9 mouse cellular contexts compared by ENCODE assay signal in genomic region chr15:99501292-99502260, GRCm38 (mm10). TPM values are rescaled to one million over a fixed set of nuclear protein-coding genes. Genes with fewer than 3 reads are reported as not detected.
DNase-seq lines count a peak whose midpoint lies in the region; ATAC-seq lines count a peak whose summit lies in the region.
"Had no signal": no experiment of that assay in that cellular context is flagged by ENCODE, and none has a peak within 500 bp of the region (broad histone marks: within the 10 kb centered on the region; RNA-seq: fewer than 3 reads in every experiment).

No protein-coding gene starts in this region.

- 37% methylated on average over 20 of the region's 20 CpGs for WGBS in kidney, embryonic 14.5 days
- WGBS in hindbrain, embryonic 11.5 days = 65% methylated on average over 20 of the region's 20 CpGs
- 72% methylated on average over 20 of the region's 20 CpGs for WGBS in limb, embryonic 10.5 days

- H3K4me2 ChIP-seq in kidney, embryonic 14.5 days (replicated peaks; ENCODE audit: low read depth, low read length) = no peak overlapping the region
- no peak overlapping the region for H3K4me2 ChIP-seq in hindbrain, embryonic 11.5 days (replicated peaks; ENCODE audit: low read depth, low read length)

- peak overlapping the region; percentile 65 for H3K27ac ChIP-seq in kidney, embryonic 14.5 days (ENCODE audit: low read depth, low read length)
- peak overlapping the region; percentile 78 for H3K27ac ChIP-seq in hindbrain, embryonic 11.5 days (ENCODE audit: low read depth, low read length)
- peak overlapping the region; percentile 38; the same call in 1 of the 2 replicates for H3K27ac ChIP-seq in limb, embryonic 10.5 days

- H3K27me3 ChIP-seq in kidney, embryonic 14.5 days (ENCODE audit: control insufficient read depth, insufficient read depth, low read length) = no peaks in the 10 kb centered on the region
- no peaks in the 10 kb centered on the region for H3K27me3 ChIP-seq in hindbrain, embryonic 11.5 days (ENCODE audit: control insufficient read depth, insufficient read depth, low read length)
- peaks cover 50% of the 10 kb centered on the region for H3K27me3 ChIP-seq in limb, embryonic 10.5 days (ENCODE audit: low read depth, poor library complexity, severe bottlenecking)

- H3K9me3 ChIP-seq in kidney, embryonic 14.5 days (ENCODE audit: control insufficient read depth, low read length) = no peaks in the 10 kb centered on the region
- no peaks in the 10 kb centered on the region for H3K9me3 ChIP-seq in hindbrain, embryonic 11.5 days (ENCODE audit: control insufficient read depth, low read length)
- H3K9me3 ChIP-seq in limb, embryonic 10.5 days (replicated peaks) = no peaks in the 10 kb centered on the region

- no peaks in the 10 kb centered on the region for H3K36me3 ChIP-seq in kidney, embryonic 14.5 days (ENCODE audit: control insufficient read depth, insufficient read depth, low read length)
- no peaks in the 10 kb centered on the region for H3K36me3 ChIP-seq in hindbrain, embryonic 11.5 days (ENCODE audit: control insufficient read depth, insufficient read depth, low read length)
- no peaks in the 10 kb centered on the region for H3K36me3 ChIP-seq in limb, embryonic 10.5 days

- peak; percentile 3; the same call in 1 of the 2 replicates for ATAC-seq in kidney, embryonic 14.5 days (ENCODE audit: low FRiP score, low TSS enrichment)
- ATAC-seq in hindbrain, embryonic 11.5 days (ENCODE audit: low FRiP score) = peak; percentile 25; the same call in 1 of the 2 replicates

- H3K4me1 ChIP-seq in kidney, embryonic 14.5 days (ENCODE audit: control insufficient read depth, insufficient read depth, low read length) = peaks cover 74% of the 10 kb centered on the region
- H3K4me1 ChIP-seq in hindbrain, embryonic 11.5 days (replicated peaks; ENCODE audit: control insufficient read depth, insufficient read depth, low read length) = 0 out of 2 replicates have a peak, but pooled peaks cover 4% of the 10 kb centered on the region
- peaks cover 52% of the 10 kb centered on the region for H3K4me1 ChIP-seq in limb, embryonic 10.5 days

- DNase-seq in kidney, adult 8-10 months = no peak
- DNase-seq in cerebellum, adult 8-10 months = peak; percentile 52
- no peak for DNase-seq in hindbrain, embryonic 11.5 days (ENCODE audit: low spot score)
- DNase-seq in limb, embryonic 10.5 days (ENCODE audit: low spot score) = peak; percentile 44
- peak; percentile 52 for DNase-seq in telencephalon, adult 2 months (ENCODE audit: low read depth, low spot score)
- DNase-seq in urinary bladder, adult 2 months (ENCODE audit: low spot score) = no peak
- no peak for DNase-seq in urinary bladder, postnatal 25 days (ENCODE audit: low spot score)

- no peak overlapping the region for H3K4me3 ChIP-seq in kidney, embryonic 14.5 days (ENCODE audit: low read length)
- H3K4me3 ChIP-seq in hindbrain, embryonic 11.5 days (ENCODE audit: low read depth, low read length) = no peak overlapping the region
- no peak overlapping the region for H3K4me3 ChIP-seq in limb, embryonic 10.5 days
- H3K4me3 ChIP-seq: erythroblast, embryonic 14.5 days had no signal

- peak overlapping the region; percentile 4; the same call in 1 of the 2 replicates for H3K9ac ChIP-seq in kidney, embryonic 14.5 days (ENCODE audit: low read depth, low read length)
- no peak overlapping the region for H3K9ac ChIP-seq in hindbrain, embryonic 11.5 days (ENCODE audit: low read depth, low read length)

RNA-seq across cellular contexts. Expression of gene Faim2, which starts 26.4 kb away (rescaled TPM):
- polyA plus RNA-seq in kidney, embryonic 14.5 days (2014; fragmentation: Nextera tagmentation; extraction: Ambion mirVana) = not detected in 2 replicates
- polyA plus RNA-seq in hindbrain, embryonic 11.5 days (2014; fragmentation: Nextera tagmentation; extraction: Ambion mirVana) = 0.97 and 2.3 TPM in 2 replicates
- 0.26 TPM in 1 of 2 replicates, not detected in the other for polyA plus RNA-seq in limb, embryonic 10.5 days (2016; fragmentation: Nextera tagmentation; extraction: Ambion mirVana)
- 0.22 and 0.57 TPM in 2 replicates for polyA plus RNA-seq in urinary bladder, adult 2 months (2012; rRNA removed)
- polyA plus RNA-seq: erythroblast, embryonic 14.5 days had no signal

RNA-seq across cellular contexts. Expression of gene Bcdin3d, which starts 27.0 kb away (rescaled TPM):
- polyA plus RNA-seq in kidney, embryonic 14.5 days (2014; fragmentation: Nextera tagmentation; extraction: Ambion mirVana) = 13.2 and 16.9 TPM in 2 replicates
- polyA plus RNA-seq in hindbrain, embryonic 11.5 days (2014; fragmentation: Nextera tagmentation; extraction: Ambion mirVana) = 17.1 and 18.1 TPM in 2 replicates
- polyA plus RNA-seq in limb, embryonic 10.5 days (2016; fragmentation: Nextera tagmentation; extraction: Ambion mirVana) = 15.9 and 19.4 TPM in 2 replicates
- 5.7 and 5.9 TPM in 2 replicates for polyA plus RNA-seq in urinary bladder, adult 2 months (2012; rRNA removed)

RNA-seq across cellular contexts. Expression of gene Nckap5l, which starts 44.0 kb away (rescaled TPM):
- 9.3 and 11.8 TPM in 2 replicates for polyA plus RNA-seq in kidney, embryonic 14.5 days (2014; fragmentation: Nextera tagmentation; extraction: Ambion mirVana)
- 9.3 and 10.2 TPM in 2 replicates for polyA plus RNA-seq in hindbrain, embryonic 11.5 days (2014; fragmentation: Nextera tagmentation; extraction: Ambion mirVana)
- 16.3 and 17.4 TPM in 2 replicates for polyA plus RNA-seq in limb, embryonic 10.5 days (2016; fragmentation: Nextera tagmentation; extraction: Ambion mirVana)
- polyA plus RNA-seq in urinary bladder, adult 2 months (2012; rRNA removed) = 3.3 and 5.0 TPM in 2 replicates

Comparison
In these comparisons a context has a peak if more than half of its experiments do, and no peak if none do; other contexts are left out.
1. DNase-seq: peak in cerebellum, adult 8-10 months (single experiment), limb, embryonic 10.5 days (single experiment) and telencephalon, adult 2 months (single experiment); none in kidney, adult 8-10 months (0 of 2), hindbrain, embryonic 11.5 days (single experiment), urinary bladder, adult 2 months (single experiment) and urinary bladder, postnatal 25 days (single experiment).
2. Peak in every context shown above with its lines, with median percentiles within 50 percentile points of each other: H3K27ac ChIP-seq.